Mouse (Mus musculus): ENCODE measurements around the gene Tcam1.
"Not testable (repeated sequence)": the region's sequence is repeated elsewhere in the genome, so short reads cannot be mapped to it uniquely, and the experiment has no call there.

Gene Tcam1

GRCm38 (mm10) chr11:106276454-106276853 is at the start of gene Tcam1:
Gene Tcam1 (plus strand): TSS chr11:106276672.
- DNase-seq, result peak; percentile 91

- DNase-seq, result not testable (repeated sequence)
Measured at GRCm38 (mm10) chr11:106233978-106234377, 42.5 kb upstream of the Tcam1 start.

GRCm38 (mm10) chr11:106246834-106247233 is 29.6 kb upstream of the Tcam1 start:
- no peak for DNase-seq

GRCm38 (mm10) chr11:106249326-106249725 is 27.1 kb upstream of the Tcam1 start:
- DNase-seq, result no peak

- DNase-seq, result peak; percentile 51
Measured at GRCm38 (mm10) chr11:106254767-106255166, 21.7 kb upstream of the Tcam1 start.

DNA sequence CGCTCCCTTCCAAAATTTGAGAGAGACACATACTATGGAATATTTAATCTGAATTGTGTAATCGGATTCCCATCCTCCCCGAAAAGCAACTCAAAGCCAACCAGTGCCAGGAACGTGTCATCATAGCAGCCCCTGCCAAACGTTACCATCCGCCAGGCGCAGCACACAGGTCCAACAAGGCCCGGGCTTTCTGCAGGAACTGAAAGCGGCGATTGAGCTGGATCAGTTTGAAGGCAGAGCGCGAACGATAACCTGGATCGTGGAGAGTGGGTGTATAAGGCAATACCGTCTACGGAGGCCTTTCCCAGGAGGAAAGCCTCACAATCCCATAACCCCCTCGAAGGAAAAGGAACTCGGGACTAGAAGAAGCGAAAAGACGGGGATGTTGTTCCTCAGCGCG is 21.3 kb upstream of the Tcam1 start:
- no peak for DNase-seq

DNA sequence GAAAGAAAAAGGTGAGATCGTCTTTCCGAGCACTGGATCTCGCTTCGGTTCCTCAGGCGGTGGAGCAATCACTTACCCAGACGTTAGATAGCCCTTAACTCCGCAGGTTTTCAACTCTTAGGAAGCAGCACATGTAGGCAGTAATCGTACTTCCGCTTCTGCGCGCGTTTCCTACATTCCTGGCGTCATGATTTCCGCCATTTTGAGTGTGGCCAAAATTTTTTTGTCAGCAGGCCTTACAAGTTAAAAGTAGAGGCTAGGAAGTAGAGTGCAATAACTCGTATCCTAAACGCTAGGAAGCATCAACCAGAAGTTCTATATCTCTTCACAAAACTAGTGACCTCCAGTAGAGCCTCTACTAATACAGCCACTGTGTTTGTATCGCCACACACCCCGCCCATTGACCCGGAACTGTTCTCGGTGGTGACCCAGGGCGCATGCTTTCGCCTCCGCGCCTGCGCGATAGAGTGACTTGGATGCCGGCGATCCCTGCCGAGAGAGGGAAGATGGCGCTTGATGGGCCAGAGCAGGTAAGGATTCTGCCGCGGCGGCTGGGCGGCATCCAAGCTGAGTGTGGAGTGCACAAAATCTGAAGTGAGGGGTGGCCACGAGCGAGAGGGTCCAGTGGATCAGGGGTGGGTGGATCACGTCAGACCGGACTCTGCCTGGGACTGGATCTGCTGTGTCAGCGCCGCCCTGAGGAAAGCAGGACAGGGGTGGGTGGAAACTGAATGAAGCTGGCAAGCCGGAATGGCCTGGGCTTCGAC is 20.6 kb upstream of the Tcam1 start, which contains the start of the genes Ftsj3 and Psmc5:
Ftsj3 (minus strand) TSS at position 395 of the 767 bp plus-strand sequence.
Psmc5 (plus strand) TSS at position 470 of the 767 bp plus-strand sequence.
- DNase-seq, result peak; percentile 96

GRCm38 (mm10) chr11:106256775-106257174 is 19.7 kb upstream of the Tcam1 start:
- DNase-seq, result no peak

DNA sequence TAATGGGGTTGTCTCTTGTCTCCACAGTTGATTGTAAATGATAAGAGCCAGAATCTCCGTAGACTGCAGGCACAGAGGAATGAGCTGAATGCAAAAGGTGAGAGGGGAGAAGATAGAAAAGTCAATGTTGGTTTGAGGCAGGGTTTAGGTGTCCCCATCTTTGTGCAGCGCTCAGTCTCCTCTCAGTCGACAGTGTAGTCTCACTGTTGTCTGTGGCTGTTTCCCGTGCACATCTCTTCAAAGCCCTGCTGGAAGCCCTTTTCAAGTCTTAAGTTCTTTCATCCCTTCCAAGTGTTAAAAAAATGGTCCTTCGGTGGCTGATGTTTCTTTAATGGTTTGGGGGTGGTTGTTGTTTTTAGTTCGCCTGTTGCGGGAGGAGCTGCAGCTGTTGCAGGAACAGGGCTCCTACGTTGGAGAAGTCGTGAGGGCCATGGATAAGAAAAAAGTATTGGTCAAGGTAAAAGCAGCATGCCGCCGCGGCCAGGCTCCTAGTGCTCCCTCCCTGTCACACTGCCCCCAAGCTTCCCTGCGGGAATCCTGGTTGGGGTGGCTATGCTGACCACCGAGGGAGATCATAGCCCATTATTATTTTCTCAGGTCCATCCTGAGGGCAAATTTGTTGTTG is 15.5 kb upstream of the Tcam1 start:
- DNase-seq, result no peak

DNA sequence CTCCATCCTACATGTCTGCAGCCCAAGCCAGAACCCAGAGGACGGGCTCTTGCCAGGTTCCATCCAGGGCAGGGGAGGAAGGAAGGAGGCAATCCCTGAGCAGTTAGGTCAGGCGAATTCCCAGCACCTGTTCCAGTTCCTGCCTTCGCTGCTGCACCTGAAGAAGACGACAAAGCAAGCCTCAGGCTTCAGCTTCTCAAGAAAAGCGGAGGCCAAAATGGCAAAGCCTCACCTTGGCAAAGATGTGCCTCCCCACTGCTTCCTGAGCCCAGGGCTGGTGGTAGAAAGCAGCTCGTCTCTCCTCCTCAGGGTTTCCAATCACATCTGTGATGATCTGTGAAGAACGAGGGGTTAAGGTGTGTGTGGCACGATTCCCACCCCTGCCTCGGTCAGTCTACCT is 12.5 kb upstream of the Tcam1 start:
- DNase-seq, result peak; percentile 64

DNA sequence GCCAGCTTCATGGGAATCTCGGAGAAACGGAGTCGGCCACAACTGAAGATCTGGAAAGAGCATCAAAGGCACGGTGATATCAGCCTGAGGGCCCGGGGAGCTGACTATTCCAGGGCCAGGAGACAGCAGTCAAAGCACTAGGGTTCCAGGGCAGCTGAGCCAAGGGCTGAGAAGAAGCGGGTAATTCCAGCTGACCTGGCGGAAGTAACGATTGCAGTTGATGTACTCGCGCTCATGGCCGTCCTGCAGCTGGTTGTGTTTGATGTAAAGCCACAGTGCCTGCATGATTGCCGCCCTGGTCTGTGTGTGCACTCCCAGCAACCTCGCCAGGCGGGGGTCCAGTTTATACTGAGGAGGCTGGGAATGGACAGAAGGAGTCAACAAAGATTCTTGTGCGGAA is 11.5 kb upstream of the Tcam1 start:
- DNase-seq, result peak; percentile 42

DNA sequence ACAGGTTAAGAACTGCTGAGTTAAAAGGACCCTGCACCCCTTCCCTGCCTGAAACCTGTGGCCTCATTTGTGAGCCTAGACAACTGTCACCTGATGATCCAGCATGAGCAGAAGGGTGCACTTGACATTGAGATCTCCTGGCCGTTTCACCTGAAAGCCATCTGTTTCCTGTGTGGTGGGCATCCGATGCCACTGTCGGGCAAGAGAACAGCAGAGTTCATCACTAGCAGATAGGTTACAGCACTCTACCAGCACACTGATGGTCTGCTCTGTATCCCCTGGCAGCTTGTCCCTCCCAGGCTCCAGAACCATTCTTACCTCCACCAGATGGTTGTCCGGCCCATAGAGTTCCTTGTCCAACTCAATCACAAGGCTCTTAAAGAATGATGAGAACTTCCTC is 10.9 kb upstream of the Tcam1 start:
- DNase-seq, result no peak

GRCm38 (mm10) chr11:106266431-106266830 is 10.0 kb upstream of the Tcam1 start:
- DNase-seq, result no peak

DNA sequence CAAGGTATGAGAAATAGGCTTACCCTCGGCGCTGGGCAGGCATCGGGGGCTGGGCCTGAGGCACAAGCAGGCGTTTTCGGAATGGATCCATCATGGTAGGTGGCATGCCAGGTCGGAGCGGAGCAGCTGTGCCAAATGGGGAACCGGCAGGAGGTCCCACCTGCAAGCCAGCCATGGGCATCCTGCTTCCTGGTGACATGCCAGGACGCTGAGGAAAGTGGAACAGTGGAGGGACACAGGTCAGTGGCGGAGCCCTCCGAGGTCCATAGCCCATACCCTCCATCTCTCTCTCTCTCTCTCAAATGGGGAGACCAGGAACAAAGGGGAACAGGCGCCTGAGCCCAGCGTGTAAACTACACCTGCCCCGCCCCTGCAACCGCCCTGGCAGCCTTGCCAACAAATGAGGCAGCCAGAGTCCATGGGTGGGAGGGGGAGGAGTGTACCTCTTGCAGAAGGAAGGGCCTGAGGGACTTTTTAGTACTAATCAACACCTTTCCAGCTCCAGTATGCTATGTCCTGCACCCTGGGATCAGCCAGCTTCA is 9.1 kb upstream of the Tcam1 start:
- peak; percentile 97 for DNase-seq

GRCm38 (mm10) chr11:106267871-106268270 is 8.6 kb upstream of the Tcam1 start:
- DNase-seq, result peak; percentile 88

DNA sequence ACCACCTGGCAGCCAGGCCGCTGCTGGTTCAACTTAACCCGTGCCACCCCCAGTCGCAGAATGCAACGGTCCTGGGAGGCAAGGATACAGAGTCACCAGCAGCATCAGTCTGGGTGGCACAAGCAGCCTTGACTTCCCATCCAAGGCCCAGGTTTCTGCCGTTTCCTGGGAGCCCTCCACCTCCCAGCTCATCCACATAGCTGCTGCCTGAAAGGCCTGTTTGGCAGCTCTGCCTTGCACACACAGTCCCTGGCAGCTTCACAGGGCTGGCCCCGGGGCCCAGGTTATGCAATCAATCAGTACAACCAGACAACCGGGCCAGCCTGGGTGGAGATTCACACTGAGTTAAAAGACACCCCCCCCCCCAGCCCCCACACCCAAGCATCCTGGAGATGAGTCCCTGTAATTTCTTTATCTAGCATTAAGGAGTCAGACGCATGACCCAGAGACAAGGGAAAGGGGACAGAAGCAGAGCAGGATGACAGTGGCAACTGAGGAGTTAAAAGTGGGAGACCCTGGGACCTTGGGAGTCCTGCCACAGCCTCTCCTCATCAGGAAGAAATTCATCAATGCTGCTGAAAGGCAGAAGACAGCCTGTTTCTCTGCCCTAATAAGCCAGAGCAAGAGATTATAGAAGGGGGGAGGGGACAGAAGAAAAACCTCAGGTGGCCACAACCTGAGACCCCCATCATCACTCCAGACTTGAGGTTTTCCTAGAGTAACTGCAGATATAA is 8.0 kb upstream of the Tcam1 start:
- peak; percentile 97 for DNase-seq

- DNase-seq, result peak; percentile 78
Measured at GRCm38 (mm10) chr11:106269060-106269431, 7.4 kb upstream of the Tcam1 start.

- peak; percentile 70 for DNase-seq
Measured at GRCm38 (mm10) chr11:106271131-106271793, 5.2 kb upstream of the Tcam1 start.

DNA sequence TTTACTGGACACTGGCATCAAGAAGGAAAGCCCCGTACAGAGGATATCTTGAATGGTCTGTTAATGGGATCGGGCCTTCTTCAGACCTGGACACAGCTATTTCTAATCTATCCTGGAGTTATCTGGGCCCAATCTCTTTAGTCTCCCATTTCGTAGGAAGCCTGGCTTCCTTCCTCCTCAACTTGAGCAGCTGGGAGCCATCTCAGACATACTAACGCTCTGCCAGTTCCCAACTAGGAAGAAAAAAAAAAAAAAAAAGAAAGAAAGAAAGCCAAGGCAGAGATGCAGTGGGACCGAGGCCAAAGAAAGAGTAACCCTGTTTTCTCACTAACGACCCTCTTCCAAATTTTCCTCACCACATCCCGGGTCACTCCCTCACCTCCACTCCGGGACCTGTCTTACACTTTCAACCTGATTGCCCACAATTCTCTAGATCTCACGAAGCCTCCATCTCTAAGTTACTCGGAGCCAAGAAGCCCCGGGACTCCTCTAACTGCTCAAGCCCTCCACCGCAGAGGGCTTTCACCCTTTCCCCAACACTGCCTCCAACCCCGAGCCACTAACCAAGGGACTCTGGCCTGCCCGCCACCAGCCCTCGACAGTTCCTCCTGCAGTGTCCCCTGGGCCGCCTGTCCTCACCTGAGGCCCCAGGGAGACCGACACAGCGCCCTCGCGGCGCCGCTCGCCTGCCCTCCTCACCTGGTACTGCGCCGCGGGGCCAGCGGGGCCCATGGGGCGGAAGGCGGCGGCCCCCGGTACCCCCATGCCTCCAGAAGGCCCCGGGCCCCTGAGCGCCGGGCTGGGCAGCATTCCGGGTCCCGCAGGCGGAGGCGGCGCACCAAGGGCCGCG is 4.5 kb upstream of the Tcam1 start:
- DNase-seq, result peak; percentile 74

GRCm38 (mm10) chr11:106272644-106273310 is 3.7 kb upstream of the Tcam1 start, which contains the start of gene Smarcd2:
Gene Smarcd2 (minus strand): TSS chr11:106272972.
- peak; percentile 100 for DNase-seq

GRCm38 (mm10) chr11:106273311-106273684 is 3.2 kb upstream of the Tcam1 start:
- no peak for DNase-seq

Data from cerebellum, adult 11-12 months (tissue).